Mouse (Mus musculus) c-Kit-negative CD71-positive TER-119-positive erythroid progenitor cells, embryonic 14.5 days (primary cell): ENCODE measurements around the gene Gm9268.
"Not testable (repeated sequence)": the region's sequence is repeated elsewhere in the genome, so short reads cannot be mapped to it uniquely, and the experiment has no call there.

Experiments
- DNase-seq: peaks from one replicate; pipeline ENCODE4 v3.0.0-alpha.2; 2013; ENCODE audit warnings: low read depth, low spot score

The Gm9268 gene

DNA sequence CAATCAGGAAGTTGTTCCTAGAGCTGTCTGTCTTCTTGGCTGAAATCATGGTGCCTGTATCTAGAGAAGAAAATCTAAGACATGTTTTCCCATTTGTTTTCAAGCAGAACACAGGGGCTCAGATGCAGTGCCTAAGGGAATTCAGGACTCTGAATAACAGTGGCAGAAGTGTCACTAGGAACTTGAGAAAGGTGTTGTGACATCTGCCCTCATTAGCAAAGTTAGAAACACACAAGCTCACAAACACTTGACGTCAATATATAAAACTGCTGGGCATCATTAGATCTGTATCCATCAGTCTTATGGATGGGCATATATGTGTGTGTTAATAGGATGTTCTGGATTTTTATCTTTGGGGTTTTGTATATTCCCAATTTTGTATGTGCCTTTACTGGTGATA is at the start of gene Gm9268:
Gene Gm9268, plus strand, starts transcription at position 301 of the 400 bp plus-strand sequence.
- DNase-seq: not testable (repeated sequence)

DNA sequence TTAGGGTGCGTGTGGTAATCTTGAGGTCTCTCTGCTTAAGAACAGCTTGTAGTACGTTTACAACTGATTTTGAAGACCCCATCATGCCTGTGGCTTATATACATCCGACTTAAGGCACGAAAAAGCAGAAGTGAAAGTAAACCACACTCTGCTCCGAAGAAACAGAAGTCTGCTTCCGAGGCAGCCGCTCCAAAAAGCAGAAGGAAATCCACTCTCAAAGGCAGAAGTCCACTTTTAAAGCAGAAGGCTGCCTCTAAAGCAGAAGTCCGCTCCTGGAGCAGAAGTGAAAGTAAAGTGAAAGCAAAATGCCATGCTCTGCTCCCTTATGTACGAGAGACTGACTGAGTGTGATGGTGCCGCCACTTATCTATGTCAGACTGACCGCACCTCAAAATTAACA is 38.5 kb upstream of the Gm9268 start:
- no peak for DNase-seq

GRCm38 (mm10) chr7:42980739-42981138 is 37.8 kb upstream of the Gm9268 start:
- no peak for DNase-seq

DNA sequence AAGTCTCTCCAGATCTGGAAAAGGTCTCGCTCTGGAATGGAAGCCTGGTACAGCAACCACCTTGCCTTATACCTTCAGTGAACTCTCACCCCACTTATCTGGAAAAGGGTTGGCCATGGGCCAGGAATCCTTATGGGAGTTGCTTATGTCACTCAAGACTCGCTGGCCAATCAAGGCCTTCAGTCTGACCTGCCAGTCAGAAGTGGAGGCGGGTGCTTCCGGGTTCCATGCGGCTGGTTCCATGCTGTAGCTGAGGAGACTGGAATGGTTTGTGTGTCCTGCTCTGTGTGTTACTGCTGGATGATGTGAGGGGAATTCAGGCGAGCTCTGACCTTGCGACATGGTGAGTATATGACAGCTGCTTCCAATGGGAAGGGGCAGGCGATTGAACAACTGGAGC is 59.3 kb downstream of the Gm9268 start:
- no peak for DNase-seq
